Mouse (Mus musculus): ENCODE measurements around the gene Pde6h. TPM values are rescaled to one million over a fixed set of nuclear protein-coding genes. Genes with fewer than 3 reads are reported as not detected.

Pde6h gene
- total and polyA plus RNA-seq, 3 experiments, result 0.05 TPM; not detected in 2

DNA sequence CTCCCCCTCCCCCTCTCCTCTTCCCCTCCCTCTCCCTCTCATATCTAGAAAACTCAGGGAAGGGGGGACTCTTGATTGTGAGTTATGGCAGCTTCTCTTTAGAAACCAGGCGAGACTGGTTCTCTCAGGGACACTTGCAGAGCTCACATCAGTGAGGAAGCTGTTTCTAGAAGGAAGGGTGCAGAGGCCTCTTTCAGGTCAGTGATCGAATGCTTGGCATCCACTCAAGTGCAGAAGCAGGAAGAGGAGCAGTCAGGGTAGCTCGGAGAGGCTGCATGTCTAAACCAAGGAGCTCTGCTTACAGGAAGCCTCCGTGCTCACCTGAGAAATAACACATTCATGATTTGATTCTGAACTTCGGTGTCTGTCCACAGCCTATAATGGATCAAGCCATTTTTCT is 87.6 kb downstream of the Pde6h start:
- Histone ChIP-seq H3K27me3 (ENCODE audit: insufficient read depth, low read length) (no peaks in the 10 kb centered on the region), H3K36me3 (replicated peaks) (no peaks in the 10 kb centered on the region), H3K4me1 (ENCODE audit: insufficient read depth, low read depth, low read length) (no peaks in the 10 kb centered on the region), H3K4me3 (ENCODE audit: low read depth, low read length) (no peak overlapping the region), H3K9me3 (replicated peaks) (peaks cover 34% of the 10 kb centered on the region)
- DNase-seq (ENCODE audit: low spot score), result no peak
- TF ChIP-seq GATA2 (IDR thresholded peaks at IDR 0.05; ENCODE audit: borderline replicate concordance, low read depth, low read length), result no peak
- no peak for TF ChIP-seq TAL1 (conservative IDR thresholded peaks at IDR 0.05; ENCODE audit: low read depth, low read length)
- no peak for TF ChIP-seq GATA1 (IDR thresholded peaks at IDR 0.05; ENCODE audit: borderline replicate concordance, low read length)
- TF ChIP-seq POLR2AphosphoS5 (IDR thresholded peaks at IDR 0.05; ENCODE audit: insufficient replicate concordance, low read depth, low read length), result no peak
- no peak for TF ChIP-seq CTCF (IDR thresholded peaks at IDR 0.05; ENCODE audit: low read depth, low read length)
- no peak for ATAC-seq (ENCODE audit: extremely low read depth, insufficient number of reproducible peaks, low FRiP score, poor library complexity, severe bottlenecking)

- TF ChIP-seq TAL1 (conservative IDR thresholded peaks at IDR 0.05; ENCODE audit: low read depth, low read length) (no peak), CTCF (IDR thresholded peaks at IDR 0.05; ENCODE audit: low read depth, low read length) (no peak), GATA1 (IDR thresholded peaks at IDR 0.05; ENCODE audit: borderline replicate concordance, low read length) (no peak), POLR2AphosphoS5 (IDR thresholded peaks at IDR 0.05; ENCODE audit: insufficient replicate concordance, low read depth, low read length) (no peak), GATA2 (IDR thresholded peaks at IDR 0.05; ENCODE audit: borderline replicate concordance, low read depth, low read length) (no peak)
- ATAC-seq (ENCODE audit: extremely low read depth, insufficient number of reproducible peaks, low FRiP score, poor library complexity, severe bottlenecking) (no peak), DNase-seq (ENCODE audit: low spot score) (no peak)
- Histone ChIP-seq H3K36me3 (replicated peaks) (no peaks in the 10 kb centered on the region), H3K4me1 (ENCODE audit: insufficient read depth, low read depth, low read length) (no peaks in the 10 kb centered on the region), H3K4me3 (ENCODE audit: low read depth, low read length) (no peak overlapping the region), H3K27me3 (ENCODE audit: insufficient read depth, low read length) (no peaks in the 10 kb centered on the region), H3K9me3 (replicated peaks) (peaks cover 24% of the 10 kb centered on the region)
These were observed 90.7 kb downstream of the Pde6h start for GRCm38 (mm10) chr6:137014346-137014745.

DNA sequence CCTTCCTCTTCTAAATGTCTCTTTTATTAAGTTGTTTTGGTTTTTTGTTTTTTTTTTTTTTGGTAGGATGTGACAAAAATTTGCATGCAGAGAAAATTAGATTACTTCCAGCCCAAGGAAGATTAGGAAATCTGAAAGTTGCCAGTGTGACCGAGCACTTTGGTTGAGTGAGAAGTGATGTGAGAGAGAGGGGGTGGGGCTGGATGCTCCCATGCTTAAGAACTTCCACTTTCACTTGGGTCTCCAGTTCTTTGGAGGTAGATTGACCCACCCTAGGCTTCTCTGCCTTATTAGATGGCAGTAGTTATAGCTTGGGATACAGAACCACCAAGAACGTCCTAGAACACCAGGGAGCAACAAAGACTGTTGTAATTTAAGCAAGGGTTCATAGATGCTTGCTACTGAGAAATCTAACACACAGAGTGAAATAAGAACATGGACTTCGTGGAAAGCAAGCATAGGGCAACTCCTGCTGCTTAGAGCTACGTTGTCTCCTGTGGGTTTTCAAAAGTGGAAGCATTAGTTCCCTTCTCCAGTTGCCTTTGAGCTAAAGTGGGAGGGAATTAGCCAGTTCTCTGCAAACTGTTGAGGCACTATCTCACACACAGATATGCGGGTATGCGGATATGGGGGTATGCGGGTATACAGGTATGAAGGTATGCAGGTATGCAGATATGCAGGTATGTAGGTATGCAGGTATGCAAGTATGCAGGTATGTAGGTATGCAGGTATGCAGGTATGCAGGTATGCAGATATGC is 93.8 kb downstream of the Pde6h start:
- Histone ChIP-seq H3K9me3 (replicated peaks) (peaks cover 23% of the 10 kb centered on the region), H3K4me1 (ENCODE audit: insufficient read depth, low read depth, low read length) (no peaks in the 10 kb centered on the region), H3K4me3 (ENCODE audit: low read depth, low read length) (no peak overlapping the region), H3K36me3 (replicated peaks) (no peaks in the 10 kb centered on the region), H3K27me3 (ENCODE audit: insufficient read depth, low read length) (no peaks in the 10 kb centered on the region)
- TF ChIP-seq TAL1 (conservative IDR thresholded peaks at IDR 0.05; ENCODE audit: low read depth, low read length), result no peak
- no peak for TF ChIP-seq GATA2 (IDR thresholded peaks at IDR 0.05; ENCODE audit: borderline replicate concordance, low read depth, low read length)
- no peak for TF ChIP-seq CTCF (IDR thresholded peaks at IDR 0.05; ENCODE audit: low read depth, low read length)
- TF ChIP-seq GATA1 (IDR thresholded peaks at IDR 0.05; ENCODE audit: borderline replicate concordance, low read length), result no peak
- no peak for TF ChIP-seq POLR2AphosphoS5 (IDR thresholded peaks at IDR 0.05; ENCODE audit: insufficient replicate concordance, low read depth, low read length)
- ATAC-seq (ENCODE audit: extremely low read depth, insufficient number of reproducible peaks, low FRiP score, poor library complexity, severe bottlenecking) (no peak), DNase-seq (ENCODE audit: low spot score) (no peak)

Other genes starting within 250 kb of the Pde6h start
- not detected in 2 replicates for gene Gucy2c, start 142.1 kb upstream of the Pde6h start, total RNA-seq (2014; fragmentation: Nextera tagmentation)
- gene Gucy2c, start 142.1 kb upstream of the Pde6h start, total RNA-seq (2017), result under 0.01 TPM in 1 of 2 replicates, not detected in the other
- gene Gucy2c, start 142.1 kb upstream of the Pde6h start, polyA plus RNA-seq (2012), result not detected in 2 replicates
- 179 and 196 TPM in 2 replicates for gene Hist4h4, start 119.4 kb upstream of the Pde6h start, total RNA-seq (2014; fragmentation: Nextera tagmentation)
- gene Hist4h4, start 119.4 kb upstream of the Pde6h start, total RNA-seq (2017), result 60.9 and 79.0 TPM in 2 replicates
- gene Hist4h4, start 119.4 kb upstream of the Pde6h start, polyA plus RNA-seq (2012), result 0.89 and 6.6 TPM in 2 replicates
- gene H2afj, start 115.6 kb upstream of the Pde6h start, total RNA-seq (2014; fragmentation: Nextera tagmentation), result 17.4 and 23.6 TPM in 2 replicates
- 84.6 and 98.5 TPM in 2 replicates for gene H2afj, start 115.6 kb upstream of the Pde6h start, total RNA-seq (2017)
- 479 and 625 TPM in 2 replicates for gene H2afj, start 115.6 kb upstream of the Pde6h start, polyA plus RNA-seq (2012)
- 2.0 and 2.6 TPM in 2 replicates for gene BC049715, start 96.2 kb upstream of the Pde6h start, total RNA-seq (2014; fragmentation: Nextera tagmentation)
- 1.5 and 1.9 TPM in 2 replicates for gene BC049715, start 96.2 kb upstream of the Pde6h start, total RNA-seq (2017)
- gene BC049715, start 96.2 kb upstream of the Pde6h start, polyA plus RNA-seq (2012), result 2.6 and 4.2 TPM in 2 replicates
- gene Wbp11, start 95.6 kb upstream of the Pde6h start, total RNA-seq (2014; fragmentation: Nextera tagmentation), result 172 and 202 TPM in 2 replicates
- gene Wbp11, start 95.6 kb upstream of the Pde6h start, total RNA-seq (2017), result 35.3 and 49.0 TPM in 2 replicates
- 307 and 347 TPM in 2 replicates for gene Wbp11, start 95.6 kb upstream of the Pde6h start, polyA plus RNA-seq (2012)
- gene Smco3, start 88.4 kb upstream of the Pde6h start, total RNA-seq (2014; fragmentation: Nextera tagmentation), result not detected in 2 replicates
- 0.12 and 0.38 TPM in 2 replicates for gene Smco3, start 88.4 kb upstream of the Pde6h start, total RNA-seq (2017)
- gene Smco3, start 88.4 kb upstream of the Pde6h start, polyA plus RNA-seq (2012), result not detected in 2 replicates
- 14.2 and 27.8 TPM in 2 replicates for gene Art4, start 66.1 kb upstream of the Pde6h start, total RNA-seq (2014; fragmentation: Nextera tagmentation)
- 30.5 and 31.7 TPM in 2 replicates for gene Art4, start 66.1 kb upstream of the Pde6h start, total RNA-seq (2017)
- gene Art4, start 66.1 kb upstream of the Pde6h start, polyA plus RNA-seq (2012), result 1.7 and 1.8 TPM in 2 replicates
- not detected in 2 replicates for gene Mgp, start 48.0 kb upstream of the Pde6h start, total RNA-seq (2014; fragmentation: Nextera tagmentation)
- gene Mgp, start 48.0 kb upstream of the Pde6h start, total RNA-seq (2017), result 0.16 and 0.41 TPM in 2 replicates
- not detected in 2 replicates for gene Mgp, start 48.0 kb upstream of the Pde6h start, polyA plus RNA-seq (2012)
- gene Erp27, start 1.7 kb upstream of the Pde6h start, total RNA-seq (2014; fragmentation: Nextera tagmentation), result 0.34 TPM in 1 of 2 replicates, not detected in the other
- 0.76 and 0.87 TPM in 2 replicates for gene Erp27, start 1.7 kb upstream of the Pde6h start, total RNA-seq (2017)
- gene Erp27, start 1.7 kb upstream of the Pde6h start, polyA plus RNA-seq (2012), result not detected in 2 replicates
- gene Arhgdib, start 18.1 kb downstream of the Pde6h start, total RNA-seq (2014; fragmentation: Nextera tagmentation), result 1,122 and 1,191 TPM in 2 replicates
- gene Arhgdib, start 18.1 kb downstream of the Pde6h start, total RNA-seq (2017), result 613 and 661 TPM in 2 replicates
- 119 and 124 TPM in 2 replicates for gene Arhgdib, start 18.1 kb downstream of the Pde6h start, polyA plus RNA-seq (2012)
- gene Rerg, start 246.7 kb downstream of the Pde6h start, total RNA-seq (2014; fragmentation: Nextera tagmentation), result not detected in 2 replicates
- 0.05 TPM in 1 of 2 replicates, not detected in the other for gene Rerg, start 246.7 kb downstream of the Pde6h start, total RNA-seq (2017)
- gene Rerg, start 246.7 kb downstream of the Pde6h start, polyA plus RNA-seq (2012), result not detected in 2 replicates

Data from G1E (cell line).